Mouse (Mus musculus) left cerebral cortex, adult 8-10 months (tissue): Measurements from ENCODE around the gene 4930563M21Rik. TPM values are rescaled to one million over a fixed set of nuclear protein-coding genes. Genes with fewer than 3 reads are reported as not detected.

Source experiments
- total RNA-seq, 4 experiments: library from RNA; stranded (reverse); gene quantifications; 2 replicates each; pipeline ENCODE4 v1.2.4; 2022

The 4930563M21Rik gene
- total RNA-seq, 4 experiments from 2014 or later, result not detected

Other genes starting within 250 kb of the 4930563M21Rik start
- gene Scaper, start 72.4 kb downstream of the 4930563M21Rik start, total RNA-seq, result 10 to 100 TPM; 35.7 to 39.0 (median 37.1) TPM
- gene Rcn2, start 31.3 kb upstream of the 4930563M21Rik start, total RNA-seq, result 100 to 1,000 TPM in 3 of 4 experiments, 10 to 100 TPM in 1; 98.4 to 109 (median 102) TPM
- 1 to 10 TPM; 2.9 to 3.9 (median 3.2) TPM for gene Pstpip1, start 79.4 kb upstream of the 4930563M21Rik start, total RNA-seq
- gene Tspan3, start 154.9 kb upstream of the 4930563M21Rik start, total RNA-seq, result 100 to 1,000 TPM; 336 to 345 (median 339) TPM